Mouse (Mus musculus): ENCODE measurements around the gene Dusp3.

GRCm38 (mm10) chr11:101976949-101977348 is 9.9 kb downstream of the Dusp3 start:
- TF ChIP-seq CTCF (IDR thresholded peaks at IDR 0.05; ENCODE audit: low read depth) (no peak), EP300 (IDR thresholded peaks at IDR 0.05; ENCODE audit: low read depth) (no peak)

Data from liver, postnatal 0 days (tissue).